Mouse (Mus musculus) intestine, embryonic 16.5 days (tissue): ENCODE results near the gene Zmynd11. TPM values are rescaled to one million over a fixed set of nuclear protein-coding genes. Genes with fewer than 3 reads are reported as not detected.

Experiments used
- ATAC-seq: fragments of 200-750 bp; cut with Nextera tagmentation; 2 replicates; pipeline ENCODE4 v1.8.0; 2017; ENCODE audit warnings: moderate TSS enrichment, moderate library complexity
- H3K27ac ChIP-seq: fragments of 300-500 bp; sonication (generic); 2 replicates; pipeline ENCODE4 v1.5.1; 2014; ENCODE audit warnings: mild to moderate bottlenecking, low read length
- H3K27me3 ChIP-seq: fragments of 300-500 bp; sonication (generic); replicated peaks from 2 replicates; pipeline ENCODE4 v1.6.1; 2014; ENCODE audit warnings: low read length, control low read depth, mixed read lengths; ENCODE audit not compliant: control insufficient read depth, insufficient read depth
- H3K36me3 ChIP-seq: fragments of 300-500 bp; sonication (generic); 2 replicates; pipeline ENCODE4 v1.6.1; 2014; ENCODE audit warnings: low read length, control low read depth; ENCODE audit not compliant: control insufficient read depth, insufficient read depth
- H3K4me1 ChIP-seq: fragments of 300-500 bp; sonication (generic); 2 replicates; pipeline ENCODE4 v1.6.1; 2014; ENCODE audit warnings: low read length, control low read depth, mixed read lengths; ENCODE audit not compliant: control insufficient read depth, insufficient read depth
- H3K4me2 ChIP-seq: fragments of 300-500 bp; sonication (generic); 2 replicates; pipeline ENCODE4 v1.6.1; 2014; ENCODE audit warnings: low read depth, low read length, control low read depth
- H3K4me3 ChIP-seq: fragments of 300-500 bp; sonication (generic); 2 replicates; pipeline ENCODE4 v1.5.1; 2014; ENCODE audit warnings: mild to moderate bottlenecking, low read length
- H3K9ac ChIP-seq: fragments of 300-500 bp; sonication (generic); 2 replicates; pipeline ENCODE4 v1.6.1; 2014; ENCODE audit warnings: low read depth, low read length
- H3K9me3 ChIP-seq: fragments of 300-500 bp; sonication (generic); 2 replicates; pipeline ENCODE4 v1.6.1; 2016; ENCODE audit warnings: low read length, control low read depth; ENCODE audit not compliant: control insufficient read depth
- WGBS: fragments of 180-500 bp; shearing (Covaris S2); extraction: QIAGEN DNeasy Blood & Tissue Kit; methylation state at CpG from one replicate; pipeline ENCODE4 v1.1.7; 2014; 5-methylcytosine and 5-hydroxymethylcytosine counted together
- polyA plus RNA-seq: library from polyadenylated mRNA; unstranded; fragments of >200 nt; fragmentation: Nextera tagmentation; extraction: Ambion mirVana; gene quantifications from 2 replicates; pipeline ENCODE4 v1.2.1, GENCODE M21; 2015

The Zmynd11 gene
- polyA plus RNA-seq, 1 experiment from 2014 or later = 69.9 TPM

- ATAC-seq = peak; percentile 79
- Histone ChIP-seq H3K9ac (peak overlapping the region; percentile 99), H3K4me1 (peaks cover 23% of the 10 kb centered on the region), H3K9me3 (no peaks in the 10 kb centered on the region), H3K4me3 (peak overlapping the region; percentile 97), H3K36me3 (no peaks in the 10 kb centered on the region), H3K4me2 (peak overlapping the region; percentile 61), H3K27ac (peak overlapping the region; percentile 99), H3K27me3 (no peaks in the 10 kb centered on the region)
- under 1% methylated on average over 59 of the region's 111 CpGs for WGBS
Observed at GRCm38 (mm10) chr13:9763828-9764645, 1.1 kb downstream of the Zmynd11 start.

- H3K9ac ChIP-seq = peak overlapping the region; percentile 99
- peak; percentile 60 for ATAC-seq
- H3K36me3 ChIP-seq = no peaks in the 10 kb centered on the region
- peak overlapping the region; percentile 99 for H3K27ac ChIP-seq
- peaks cover 27% of the 10 kb centered on the region for H3K4me1 ChIP-seq
- H3K9me3 ChIP-seq = no peaks in the 10 kb centered on the region
- peak overlapping the region; percentile 97 for H3K4me3 ChIP-seq
- WGBS = 1% methylated on average over 21 of the region's 21 CpGs
- H3K27me3 ChIP-seq = no peaks in the 10 kb centered on the region
- peak overlapping the region; percentile 61 for H3K4me2 ChIP-seq
Observed at GRCm38 (mm10) chr13:9763100-9763827, 1.9 kb downstream of the Zmynd11 start.

- H3K36me3 ChIP-seq = no peaks in the 10 kb centered on the region
- H3K4me3 ChIP-seq = no peak overlapping the region
- no peak for ATAC-seq
- no peak overlapping the region for H3K4me2 ChIP-seq
- H3K4me1 ChIP-seq = peaks cover 25% of the 10 kb centered on the region
- no peaks in the 10 kb centered on the region for H3K9me3 ChIP-seq
- H3K9ac ChIP-seq = no peak overlapping the region
- 79% methylated on average over 6 of the region's 6 CpGs for WGBS
- no peaks in the 10 kb centered on the region for H3K27me3 ChIP-seq
- no peak overlapping the region for H3K27ac ChIP-seq
Observed at GRCm38 (mm10) chr13:9760057-9760456, 5.1 kb downstream of the Zmynd11 start.

GRCm38 (mm10) chr13:9757842-9758491, 7.2 kb downstream of the Zmynd11 start:
- Histone ChIP-seq H3K4me3 (no peak overlapping the region), H3K9ac (no peak overlapping the region), H3K27ac (no peak overlapping the region), H3K9me3 (no peaks in the 10 kb centered on the region), H3K4me1 (peaks cover 29% of the 10 kb centered on the region), H3K27me3 (no peaks in the 10 kb centered on the region), H3K4me2 (peak overlapping the region; percentile 27; the same call in 1 of the 2 replicates), H3K36me3 (no peaks in the 10 kb centered on the region)
- WGBS = 43% methylated on average over 9 of the region's 9 CpGs
- ATAC-seq = peak; percentile 62

GRCm38 (mm10) chr13:9753706-9754105, 11.4 kb downstream of the Zmynd11 start:
- 50% methylated on average over 3 of the region's 3 CpGs for WGBS
- H3K27ac ChIP-seq = no peak overlapping the region
- H3K9me3 ChIP-seq = no peaks in the 10 kb centered on the region
- no peak overlapping the region for H3K4me2 ChIP-seq
- no peaks in the 10 kb centered on the region for H3K36me3 ChIP-seq
- ATAC-seq = no peak
- no peak overlapping the region for H3K9ac ChIP-seq
- H3K27me3 ChIP-seq = no peaks in the 10 kb centered on the region
- no peak overlapping the region for H3K4me3 ChIP-seq
- H3K4me1 ChIP-seq = peaks cover 19% of the 10 kb centered on the region

GRCm38 (mm10) chr13:9750320-9750719, 14.8 kb downstream of the Zmynd11 start:
- H3K9ac ChIP-seq = no peak overlapping the region
- H3K36me3 ChIP-seq = no peaks in the 10 kb centered on the region
- no peaks in the 10 kb centered on the region for H3K27me3 ChIP-seq
- H3K4me1 ChIP-seq = peaks cover 11% of the 10 kb centered on the region
- H3K4me2 ChIP-seq = no peak overlapping the region
- ATAC-seq = no peak
- H3K9me3 ChIP-seq = no peaks in the 10 kb centered on the region
- whole genome bisulfite sequencing = 36% methylated on average over 1 of the region's 1 CpGs
- no peak overlapping the region for H3K4me3 ChIP-seq
- no peak overlapping the region for H3K27ac ChIP-seq

- ATAC-seq = no peak
- 61% methylated on average over 4 of the region's 4 CpGs for WGBS
- no peaks in the 10 kb centered on the region for H3K27me3 ChIP-seq
- no peak overlapping the region for H3K27ac ChIP-seq
- H3K4me1 ChIP-seq = peaks cover 11% of the 10 kb centered on the region
- H3K36me3 ChIP-seq = no peaks in the 10 kb centered on the region
- no peak overlapping the region for H3K4me2 ChIP-seq
- H3K9me3 ChIP-seq = no peaks in the 10 kb centered on the region
- H3K9ac ChIP-seq = no peak overlapping the region
- no peak overlapping the region for H3K4me3 ChIP-seq
Observed at GRCm38 (mm10) chr13:9749796-9750195, 15.3 kb downstream of the Zmynd11 start.

GRCm38 (mm10) chr13:9738190-9738589, 26.9 kb downstream of the Zmynd11 start:
- H3K4me1 ChIP-seq = no peaks in the 10 kb centered on the region
- H3K4me2 ChIP-seq = no peak overlapping the region
- H3K9me3 ChIP-seq = no peaks in the 10 kb centered on the region
- no peak overlapping the region for H3K4me3 ChIP-seq
- H3K36me3 ChIP-seq = no peaks in the 10 kb centered on the region
- H3K27ac ChIP-seq = no peak overlapping the region
- WGBS = 78% methylated on average over 2 of the region's 2 CpGs
- ATAC-seq = no peak
- H3K9ac ChIP-seq = no peak overlapping the region
- H3K27me3 ChIP-seq = no peaks in the 10 kb centered on the region

GRCm38 (mm10) chr13:9737024-9737423, 28.1 kb downstream of the Zmynd11 start:
- WGBS = 74% methylated on average over 5 of the region's 5 CpGs
- H3K4me1 ChIP-seq = no peaks in the 10 kb centered on the region
- H3K27me3 ChIP-seq = no peaks in the 10 kb centered on the region
- no peak overlapping the region for H3K4me2 ChIP-seq
- no peak overlapping the region for H3K4me3 ChIP-seq
- ATAC-seq = no peak
- H3K9ac ChIP-seq = no peak overlapping the region
- no peaks in the 10 kb centered on the region for H3K36me3 ChIP-seq
- no peak overlapping the region for H3K27ac ChIP-seq
- no peaks in the 10 kb centered on the region for H3K9me3 ChIP-seq
